Mouse (Mus musculus) hindbrain, embryonic 16.5 days (tissue): ENCODE measurements at regions not wholly inside any gene's neighbourhood (a gene's known extent, or its start where the extent isn't known, plus 50 kb on each side); places are given as distances from the start of the nearest gene placed in this dataset.

Source experiments
- ATAC-seq: fragments of 200-750 bp; cut with Nextera tagmentation; 2 replicates; pipeline ENCODE4 v1.8.0; 2017; ENCODE audit warnings: moderate TSS enrichment, moderate library complexity
- H3K27ac ChIP-seq: fragments of 300-500 bp; sonication (generic); 2 replicates; pipeline ENCODE4 v1.5.1; 2014; ENCODE audit warnings: low read depth, mild to moderate bottlenecking, control low read depth, low read length, moderate library complexity
- H3K27me3 ChIP-seq: fragments of 300-500 bp; sonication (generic); replicated peaks from 2 replicates; pipeline ENCODE4 v1.6.1; 2014; ENCODE audit warnings: low read length; ENCODE audit not compliant: control insufficient read depth, insufficient read depth
- H3K36me3 ChIP-seq: fragments of 300-500 bp; sonication (generic); 2 replicates; pipeline ENCODE4 v1.6.1; 2014; ENCODE audit warnings: mild to moderate bottlenecking, low read length, moderate library complexity, mixed read lengths; ENCODE audit not compliant: control insufficient read depth, insufficient read depth
- H3K4me1 ChIP-seq: fragments of 300-500 bp; sonication (generic); 2 replicates; pipeline ENCODE4 v1.6.1; 2014; ENCODE audit warnings: low read depth, low read length; ENCODE audit not compliant: control insufficient read depth, insufficient read depth
- H3K4me2 ChIP-seq: fragments of 300-500 bp; sonication (generic); 2 replicates; pipeline ENCODE4 v1.6.1; 2014; ENCODE audit warnings: mild to moderate bottlenecking, low read length, control low read depth, moderate library complexity
- H3K4me3 ChIP-seq: fragments of 300-500 bp; sonication (generic); 2 replicates; pipeline ENCODE4 v1.5.1; 2014; ENCODE audit warnings: mild to moderate bottlenecking, low read length, control low read depth, moderate library complexity
- H3K9ac ChIP-seq: fragments of 300-500 bp; sonication (generic); 2 replicates; pipeline ENCODE4 v1.6.1; 2014; ENCODE audit warnings: low read depth, mild to moderate bottlenecking, control low read depth, low read length, moderate library complexity
- H3K9me3 ChIP-seq: fragments of 300-500 bp; sonication (generic); 2 replicates; pipeline ENCODE4 v1.6.1; 2014; ENCODE audit warnings: mild to moderate bottlenecking, low read length, moderate library complexity; ENCODE audit not compliant: control insufficient read depth
- WGBS: fragments of 180-500 bp; shearing (Covaris S2); extraction: QIAGEN DNeasy Blood & Tissue Kit; methylation state at CpG from one replicate; pipeline ENCODE4 v1.1.7; 2014; 5-methylcytosine and 5-hydroxymethylcytosine counted together

DNA sequence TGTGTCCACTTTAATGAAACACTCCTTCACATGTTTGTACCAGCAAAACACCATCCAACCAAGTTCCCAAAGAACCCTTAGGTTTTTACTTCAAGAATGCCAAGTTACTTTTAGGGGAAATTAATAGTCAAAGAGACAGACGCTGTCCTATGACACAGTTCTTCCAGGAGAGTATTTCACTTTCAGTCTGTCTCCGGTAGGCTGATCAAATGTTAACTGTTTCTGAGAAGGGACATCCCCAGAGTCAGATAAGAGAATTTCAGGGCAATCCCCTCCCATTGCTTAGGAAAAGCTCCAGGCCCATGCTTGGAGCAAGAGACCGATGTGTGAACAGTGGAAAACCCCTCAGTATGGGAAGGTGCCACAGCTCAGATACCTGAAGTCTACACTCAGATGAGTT, 112.1 kb downstream of the Sp3 start:
- no peak overlapping the region for H3K4me3 ChIP-seq
- H3K4me1 ChIP-seq, result no peaks in the 10 kb centered on the region
- no peaks in the 10 kb centered on the region for H3K9me3 ChIP-seq
- no peak overlapping the region for H3K27ac ChIP-seq
- H3K27me3 ChIP-seq, result no peaks in the 10 kb centered on the region
- 96% methylated on average over 3 of the region's 3 CpGs for WGBS
- H3K9ac ChIP-seq, result no peak overlapping the region
- no peak overlapping the region for H3K4me2 ChIP-seq
- ATAC-seq, result no peak
- no peaks in the 10 kb centered on the region for H3K36me3 ChIP-seq

- Histone ChIP-seq H3K36me3 (no peaks in the 10 kb centered on the region), H3K9me3 (no peaks in the 10 kb centered on the region), H3K9ac (no peak overlapping the region), H3K4me3 (no peak overlapping the region), H3K4me2 (no peak overlapping the region), H3K27me3 (no peaks in the 10 kb centered on the region), H3K27ac (no peak overlapping the region), H3K4me1 (no peaks in the 10 kb centered on the region)
- WGBS, result 73% methylated on average over 5 of the region's 5 CpGs
- ATAC-seq, result peak; percentile 54; the same call in 1 of the 2 replicates
Measured at GRCm38 (mm10) chr2:72871836-72872235, 108.4 kb downstream of the Sp3 start.

DNA sequence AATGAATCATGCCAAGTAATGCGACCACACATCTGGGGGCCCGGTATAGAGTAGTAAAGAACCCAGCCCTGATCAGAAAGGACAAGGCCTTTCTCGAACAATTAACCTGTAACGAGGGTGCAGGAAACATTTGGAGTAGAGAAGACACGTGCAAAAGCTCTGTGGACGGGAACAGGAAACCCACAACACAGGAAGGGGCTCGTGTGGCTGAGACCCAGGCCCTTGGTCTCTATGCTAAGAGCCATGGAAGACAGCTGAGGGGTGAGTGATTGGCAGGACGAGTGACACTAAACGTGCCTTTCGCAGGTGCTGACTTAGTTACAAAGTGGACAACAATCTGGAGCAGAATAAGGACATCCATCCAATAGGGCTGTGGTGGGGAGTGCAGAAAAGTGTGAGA, 106.3 kb downstream of the Sp3 start:
- 82% methylated on average over 10 of the region's 10 CpGs for WGBS
- no peak overlapping the region for H3K27ac ChIP-seq
- no peak overlapping the region for H3K4me2 ChIP-seq
- no peaks in the 10 kb centered on the region for H3K9me3 ChIP-seq
- no peaks in the 10 kb centered on the region for H3K4me1 ChIP-seq
- H3K27me3 ChIP-seq, result no peaks in the 10 kb centered on the region
- no peak overlapping the region for H3K9ac ChIP-seq
- no peaks in the 10 kb centered on the region for H3K36me3 ChIP-seq
- no peak overlapping the region for H3K4me3 ChIP-seq
- no peak for ATAC-seq

DNA sequence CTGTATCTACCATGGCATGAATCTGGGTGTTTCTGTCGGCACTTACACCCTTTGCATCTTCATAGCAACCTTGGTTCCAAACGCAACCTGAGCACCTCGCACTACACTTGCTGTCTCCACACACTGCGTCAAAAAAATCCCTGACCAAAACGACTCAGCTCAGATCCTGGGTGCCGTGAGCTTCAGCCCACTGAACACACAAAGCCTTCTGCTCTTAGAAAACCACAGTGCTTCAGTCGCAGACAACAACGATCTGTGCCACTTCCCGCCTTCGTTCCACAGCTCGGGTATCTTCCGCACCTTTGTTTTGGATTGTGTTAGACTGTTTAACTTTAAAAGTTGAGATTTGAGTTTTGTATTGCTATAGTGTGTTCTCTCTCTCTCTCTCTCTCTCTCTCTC, 105.7 kb downstream of the Sp3 start:
- H3K36me3 ChIP-seq, result no peaks in the 10 kb centered on the region
- ATAC-seq, result no peak
- H3K4me2 ChIP-seq, result no peak overlapping the region
- no peaks in the 10 kb centered on the region for H3K4me1 ChIP-seq
- no peak overlapping the region for H3K27ac ChIP-seq
- no peaks in the 10 kb centered on the region for H3K9me3 ChIP-seq
- 90% methylated on average over 12 of the region's 12 CpGs for whole genome bisulfite sequencing
- no peak overlapping the region for H3K9ac ChIP-seq
- H3K4me3 ChIP-seq, result no peak overlapping the region
- no peaks in the 10 kb centered on the region for H3K27me3 ChIP-seq

DNA sequence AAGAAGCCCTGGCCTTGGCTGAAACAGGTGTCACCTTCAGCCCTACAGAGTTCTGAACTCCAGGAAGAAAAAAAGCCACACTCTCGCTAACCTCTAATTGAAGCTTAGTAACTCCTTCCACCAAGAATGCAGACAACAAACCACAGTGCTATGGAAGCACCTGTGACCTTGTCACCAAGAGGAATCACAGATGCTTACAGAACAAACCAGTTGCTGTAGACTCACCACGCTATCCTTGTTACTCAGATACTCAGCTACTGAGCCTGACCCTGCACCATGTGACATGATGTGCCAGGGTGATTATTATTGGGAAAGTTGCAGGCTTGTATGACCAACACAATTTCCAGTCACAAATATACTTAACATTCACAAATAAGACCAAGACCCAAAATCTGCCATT, 104.6 kb downstream of the Sp3 start:
- Histone ChIP-seq H3K4me1 (no peaks in the 10 kb centered on the region), H3K27ac (no peak overlapping the region), H3K9me3 (no peaks in the 10 kb centered on the region), H3K36me3 (no peaks in the 10 kb centered on the region), H3K27me3 (no peaks in the 10 kb centered on the region), H3K4me2 (no peak overlapping the region), H3K9ac (no peak overlapping the region), H3K4me3 (no peak overlapping the region)
- ATAC-seq, result no peak
- 84% methylated on average over 2 of the region's 2 CpGs for WGBS

DNA sequence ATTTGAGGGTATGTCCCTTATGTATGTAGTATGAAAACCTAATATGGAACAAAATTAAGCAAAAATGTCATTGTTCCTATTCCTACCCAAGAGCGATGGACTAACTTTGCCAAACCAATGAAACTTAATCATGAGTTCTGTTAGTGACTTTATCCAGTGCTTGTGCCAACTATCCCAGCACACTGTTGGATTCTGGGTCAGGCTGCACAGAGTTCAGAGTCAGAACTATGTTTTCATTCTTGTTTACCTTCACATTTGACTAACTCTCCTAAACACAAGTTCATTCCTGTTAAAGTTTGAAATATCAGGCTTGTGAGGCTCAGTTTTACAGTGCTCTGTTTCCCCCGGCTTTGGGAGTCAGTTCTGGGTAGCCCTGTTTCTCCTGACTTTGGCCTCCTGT, 100.2 kb downstream of the Sp3 start:
- no peak for ATAC-seq
- no peak overlapping the region for H3K27ac ChIP-seq
- no peak overlapping the region for H3K4me3 ChIP-seq
- no peaks in the 10 kb centered on the region for H3K4me1 ChIP-seq
- no peak overlapping the region for H3K4me2 ChIP-seq
- 100% methylated on average over 2 of the region's 2 CpGs for WGBS
- H3K27me3 ChIP-seq, result no peaks in the 10 kb centered on the region
- H3K9ac ChIP-seq, result no peak overlapping the region
- no peaks in the 10 kb centered on the region for H3K9me3 ChIP-seq
- H3K36me3 ChIP-seq, result no peaks in the 10 kb centered on the region

DNA sequence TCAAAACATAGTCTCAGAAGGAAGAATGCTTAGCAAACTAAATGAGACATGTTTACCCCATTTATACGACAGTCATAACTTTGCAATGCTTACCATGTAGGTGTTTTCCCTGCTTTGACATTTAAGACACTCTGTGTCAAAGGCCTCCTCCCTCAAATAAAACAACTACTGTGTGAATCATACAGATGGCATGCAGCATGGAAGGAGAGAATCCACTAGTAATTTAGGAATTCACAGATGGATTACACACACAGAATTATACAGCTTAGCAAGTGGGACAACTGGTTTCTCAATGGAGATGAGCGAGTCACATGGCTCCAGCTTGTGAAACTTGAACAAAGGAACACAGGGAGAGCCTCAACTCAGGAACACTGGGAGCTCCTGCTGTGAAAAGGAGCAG, 98.7 kb downstream of the Sp3 start:
- no peaks in the 10 kb centered on the region for H3K4me1 ChIP-seq
- H3K9me3 ChIP-seq, result no peaks in the 10 kb centered on the region
- no peaks in the 10 kb centered on the region for H3K36me3 ChIP-seq
- H3K27me3 ChIP-seq, result no peaks in the 10 kb centered on the region
- no peak overlapping the region for H3K4me3 ChIP-seq
- no peak overlapping the region for H3K4me2 ChIP-seq
- 79% methylated on average over 2 of the region's 2 CpGs for WGBS
- ATAC-seq, result no peak
- H3K9ac ChIP-seq, result no peak overlapping the region
- no peak overlapping the region for H3K27ac ChIP-seq

GRCm38 (mm10) chr2:72886250-72886649, 94.0 kb downstream of the Sp3 start:
- no peak for ATAC-seq
- no peak overlapping the region for H3K9ac ChIP-seq
- no peaks in the 10 kb centered on the region for H3K9me3 ChIP-seq
- no peak overlapping the region for H3K27ac ChIP-seq
- no peak overlapping the region for H3K4me2 ChIP-seq
- no peak overlapping the region for H3K4me3 ChIP-seq
- WGBS, result 91% methylated on average over 2 of the region's 2 CpGs
- H3K27me3 ChIP-seq, result no peaks in the 10 kb centered on the region
- no peaks in the 10 kb centered on the region for H3K4me1 ChIP-seq
- no peaks in the 10 kb centered on the region for H3K36me3 ChIP-seq
